Mouse (Mus musculus) heart, embryonic 10.5 days (tissue): Measurements from ENCODE around the gene Cmip. TPM values are rescaled to one million over a fixed set of nuclear protein-coding genes. Genes with fewer than 3 reads are reported as not detected.

Experiments
- DNase-seq: peaks from one replicate; pipeline ENCODE4 v3.0.0-alpha.2; 2017; ENCODE audit warnings: low spot score
- H3K27ac ChIP-seq: fragments of 300-500 bp; sonication (generic); 2 replicates; pipeline ENCODE4 v1.5.1; 2016; ENCODE audit warnings: mild to moderate bottlenecking
- H3K27me3 ChIP-seq: fragments of 300-500 bp; sonication (generic); 2 replicates; pipeline ENCODE4 v1.6.1; 2016; ENCODE audit warnings: mild to moderate bottlenecking; ENCODE audit not compliant: poor library complexity, insufficient read depth, severe bottlenecking
- H3K36me3 ChIP-seq: fragments of 300-500 bp; sonication (generic); 2 replicates; pipeline ENCODE4 v1.6.1; 2016; ENCODE audit warnings: mild to moderate bottlenecking, moderate library complexity
- H3K4me1 ChIP-seq: fragments of 300-500 bp; sonication (generic); 2 replicates; pipeline ENCODE4 v1.6.1; 2016; ENCODE audit warnings: mild to moderate bottlenecking
- H3K4me3 ChIP-seq: fragments of 300-500 bp; sonication (generic); 2 replicates; pipeline ENCODE4 v1.5.1; 2016; ENCODE audit warnings: mild to moderate bottlenecking, moderate library complexity
- H3K9me3 ChIP-seq: fragments of 300-500 bp; sonication (generic); 2 replicates; pipeline ENCODE4 v1.6.1; 2016; ENCODE audit warnings: mild to moderate bottlenecking, moderate library complexity
- WGBS: fragments of 180-500 bp; shearing (Covaris S2); methylation state at CpG from one replicate; pipeline ENCODE4 v1.1.7; 2016; 5-methylcytosine and 5-hydroxymethylcytosine counted together
- polyA plus RNA-seq: library from polyadenylated mRNA; unstranded; fragments of >200 nt; fragmentation: Nextera tagmentation; extraction: Ambion mirVana; gene quantifications from 2 replicates; pipeline ENCODE4 v1.2.1, GENCODE M21; 2016

Gene Cmip
- polyA plus RNA-seq, 1 experiment from 2014 or later, result 8.3 TPM

DNA sequence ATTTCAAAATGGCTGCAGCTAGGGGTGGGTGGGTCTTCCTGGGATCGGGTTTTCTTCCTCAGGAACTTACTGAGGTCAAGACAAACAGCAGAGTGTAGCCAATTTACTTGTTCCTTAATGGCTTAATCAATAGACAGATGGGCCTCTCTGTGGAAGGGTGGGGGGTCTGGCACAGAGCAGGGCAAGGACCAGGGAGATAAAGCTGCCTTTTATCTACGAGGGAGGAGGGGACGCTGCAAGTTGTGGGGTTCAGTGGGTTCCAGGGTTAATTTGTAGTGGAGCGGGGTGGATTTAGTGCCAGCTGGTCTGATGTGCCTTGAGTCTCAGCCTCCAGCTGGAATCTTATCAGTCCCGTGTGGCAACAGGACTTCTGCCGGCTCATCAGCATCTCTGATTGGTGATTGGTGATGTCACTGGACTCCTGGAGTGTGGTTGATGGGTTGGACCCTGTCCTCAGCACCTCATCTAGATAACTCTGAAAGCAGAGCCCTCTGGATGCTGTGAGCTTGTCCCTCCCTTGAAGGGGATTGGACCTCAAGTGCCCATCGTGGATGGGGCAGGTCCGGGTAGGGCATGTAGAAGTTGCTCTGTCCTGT is 65.9 kb downstream of the Cmip start:
- Histone ChIP-seq H3K4me1 (peaks cover 38% of the 10 kb centered on the region), H3K27ac (no peak overlapping the region), H3K27me3 (no peaks in the 10 kb centered on the region), H3K4me3 (no peak overlapping the region), H3K36me3 (no peaks in the 10 kb centered on the region), H3K9me3 (no peaks in the 10 kb centered on the region)
- DNase-seq, result no peak
- 19% methylated on average over 8 of the region's 8 CpGs for WGBS

DNA sequence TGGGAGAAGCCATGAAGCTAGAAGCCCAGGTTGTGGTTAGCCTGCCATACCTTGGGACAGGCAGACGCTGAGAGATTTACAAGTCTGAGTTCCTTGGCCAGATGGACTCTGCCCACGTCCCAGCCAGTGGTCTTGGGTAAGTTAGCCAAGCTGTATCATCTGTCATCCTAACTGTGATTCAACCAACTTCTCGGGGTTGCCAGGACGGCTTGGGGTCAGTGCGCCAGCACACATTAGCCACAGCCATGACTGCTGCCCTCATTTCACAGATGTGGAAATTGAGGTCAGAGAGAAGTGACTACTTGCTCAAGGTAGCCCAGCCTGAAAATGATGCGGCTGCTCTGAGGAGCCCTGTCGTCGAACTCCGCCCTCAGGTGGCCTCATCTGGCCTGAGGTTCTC is 68.0 kb downstream of the Cmip start:
- Histone ChIP-seq H3K27ac (no peak overlapping the region), H3K27me3 (no peaks in the 10 kb centered on the region), H3K36me3 (no peaks in the 10 kb centered on the region), H3K9me3 (no peaks in the 10 kb centered on the region), H3K4me1 (peaks cover 39% of the 10 kb centered on the region), H3K4me3 (no peak overlapping the region)
- DNase-seq, result no peak
- 87% methylated on average over 9 of the region's 9 CpGs for WGBS

DNA sequence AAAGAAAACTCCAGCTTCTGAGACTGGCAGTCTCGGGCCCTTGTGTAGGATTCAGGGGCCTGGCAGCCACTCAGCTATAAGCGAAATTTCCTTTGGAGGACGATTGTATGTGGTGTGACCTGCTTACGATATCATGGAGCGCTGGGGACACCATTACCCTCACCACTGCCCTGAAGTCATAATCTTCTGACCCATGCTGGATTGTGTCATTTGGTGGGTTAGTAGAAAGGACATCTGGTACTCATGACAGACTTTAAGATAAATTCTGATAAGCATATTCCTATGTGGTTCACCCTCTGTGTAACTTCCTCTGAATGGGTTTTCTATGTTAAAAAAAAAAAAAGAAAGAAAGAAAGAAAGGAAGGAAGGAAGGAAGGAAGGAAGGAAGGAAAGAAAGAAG is 69.9 kb downstream of the Cmip start:
- no peaks in the 10 kb centered on the region for H3K9me3 ChIP-seq
- no peak for DNase-seq
- H3K4me3 ChIP-seq, result no peak overlapping the region
- H3K27me3 ChIP-seq, result no peaks in the 10 kb centered on the region
- H3K36me3 ChIP-seq, result no peaks in the 10 kb centered on the region
- WGBS, result 67% methylated on average over 5 of the region's 5 CpGs
- peaks cover 39% of the 10 kb centered on the region for H3K4me1 ChIP-seq
- no peak overlapping the region for H3K27ac ChIP-seq

DNA sequence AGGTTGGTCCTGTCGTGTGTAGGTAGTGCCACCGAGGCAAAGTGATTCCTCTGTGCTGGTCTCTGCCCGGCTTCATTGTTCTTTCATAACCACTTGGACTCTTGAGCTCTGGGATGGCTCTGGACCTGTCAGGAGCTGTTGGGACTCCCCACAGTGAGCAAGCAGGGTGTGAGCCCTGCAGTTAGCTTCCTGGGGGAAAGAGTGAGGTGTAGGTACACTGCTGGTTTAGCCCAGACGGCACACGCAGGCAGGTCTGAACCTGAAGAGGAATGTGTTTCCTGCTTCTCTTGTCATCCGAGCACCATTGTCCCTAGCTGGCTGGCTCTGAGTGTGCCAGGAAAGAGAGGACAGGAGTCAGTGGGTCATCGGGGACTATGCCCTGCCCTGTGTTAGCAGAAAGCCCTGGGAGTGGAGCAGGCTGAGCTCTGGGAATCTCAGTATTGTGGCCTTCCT is 70.5 kb downstream of the Cmip start:
- Histone ChIP-seq H3K4me3 (no peak overlapping the region), H3K4me1 (peaks cover 40% of the 10 kb centered on the region), H3K9me3 (no peaks in the 10 kb centered on the region), H3K27ac (peak overlapping the region; percentile 72), H3K36me3 (no peaks in the 10 kb centered on the region), H3K27me3 (no peaks in the 10 kb centered on the region)
- WGBS, result 20% methylated on average over 7 of the region's 7 CpGs
- no peak for DNase-seq

DNA sequence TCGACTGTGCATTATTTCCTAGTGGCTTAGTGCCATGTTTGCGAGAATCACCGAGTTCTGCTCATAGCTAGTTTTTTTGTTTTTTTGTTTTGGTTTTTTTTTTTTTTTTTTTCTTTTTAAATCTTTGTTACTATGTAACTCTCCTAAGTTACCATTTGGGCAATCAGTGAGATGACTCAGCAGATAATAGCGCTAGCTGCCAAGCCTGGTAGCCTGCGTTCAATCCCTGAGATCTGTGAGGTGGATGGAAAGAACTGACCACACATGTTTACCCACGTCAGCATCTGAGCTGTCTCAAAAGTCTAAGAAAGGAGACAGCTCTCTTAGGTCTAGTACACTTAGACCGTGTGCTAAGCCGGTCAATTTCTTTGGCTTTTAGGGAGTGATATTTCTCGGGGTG is 71.9 kb downstream of the Cmip start:
- no peak overlapping the region for H3K27ac ChIP-seq
- H3K27me3 ChIP-seq, result no peaks in the 10 kb centered on the region

DNA sequence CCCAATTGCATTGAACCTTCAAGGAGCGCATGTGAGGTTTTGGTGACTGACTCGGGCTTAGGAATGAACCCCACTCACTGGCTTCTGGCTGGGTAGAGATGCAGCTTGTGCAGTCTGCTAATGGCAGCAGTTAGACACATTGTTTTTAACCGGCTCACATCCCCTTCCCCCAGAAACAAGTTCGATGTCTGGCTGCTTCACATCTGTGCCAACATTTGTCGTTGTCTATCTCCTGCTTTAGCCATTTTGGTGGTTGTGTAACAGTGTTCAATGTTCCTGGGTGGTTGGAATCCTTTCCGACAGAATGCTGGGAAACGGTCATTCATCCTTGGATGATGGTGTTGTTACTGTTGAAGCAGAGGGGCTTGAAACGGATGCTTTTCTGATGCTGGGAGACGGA is 72.3 kb downstream of the Cmip start:
- Histone ChIP-seq H3K36me3 (no peaks in the 10 kb centered on the region), H3K9me3 (no peaks in the 10 kb centered on the region), H3K27me3 (no peaks in the 10 kb centered on the region), H3K27ac (no peak overlapping the region), H3K4me3 (no peak overlapping the region), H3K4me1 (peaks cover 49% of the 10 kb centered on the region)
- DNase-seq, result no peak
- 79% methylated on average over 9 of the region's 9 CpGs for WGBS

More for the DNA sequence above, 71.9 kb downstream of the Cmip start:
- no peak for DNase-seq
- no peaks in the 10 kb centered on the region for H3K9me3 ChIP-seq
- H3K4me1 ChIP-seq, result peaks cover 45% of the 10 kb centered on the region
- H3K36me3 ChIP-seq, result no peaks in the 10 kb centered on the region
- WGBS, result 80% methylated on average over 9 of the region's 9 CpGs
- no peak overlapping the region for H3K4me3 ChIP-seq

DNA sequence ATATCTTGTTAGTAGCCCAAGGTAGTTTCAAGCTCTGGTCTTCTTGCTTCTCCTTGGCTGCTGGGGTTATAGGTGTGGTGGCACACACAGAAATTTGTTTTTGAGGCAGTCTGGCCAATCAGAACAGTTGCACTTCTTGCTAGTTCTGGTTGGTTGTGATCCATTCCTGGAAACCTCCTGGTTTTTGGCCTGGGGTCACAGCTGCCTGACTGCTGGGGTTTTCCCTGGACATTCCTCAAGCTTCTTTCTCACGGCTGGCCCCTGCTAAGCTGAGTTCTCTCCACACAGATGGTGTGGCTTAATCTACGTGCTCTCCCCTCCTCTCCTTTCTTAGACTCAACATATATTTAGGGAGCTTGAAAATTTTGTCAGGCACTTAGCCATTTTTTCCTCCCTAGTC is 73.0 kb downstream of the Cmip start:
- H3K4me1 ChIP-seq, result peaks cover 57% of the 10 kb centered on the region
- no peak overlapping the region for H3K4me3 ChIP-seq
- H3K27me3 ChIP-seq, result no peaks in the 10 kb centered on the region
- DNase-seq, result no peak
- H3K27ac ChIP-seq, result no peak overlapping the region
- no peaks in the 10 kb centered on the region for H3K9me3 ChIP-seq
- WGBS, result 68% methylated on average over 2 of the region's 2 CpGs
- H3K36me3 ChIP-seq, result no peaks in the 10 kb centered on the region

DNA sequence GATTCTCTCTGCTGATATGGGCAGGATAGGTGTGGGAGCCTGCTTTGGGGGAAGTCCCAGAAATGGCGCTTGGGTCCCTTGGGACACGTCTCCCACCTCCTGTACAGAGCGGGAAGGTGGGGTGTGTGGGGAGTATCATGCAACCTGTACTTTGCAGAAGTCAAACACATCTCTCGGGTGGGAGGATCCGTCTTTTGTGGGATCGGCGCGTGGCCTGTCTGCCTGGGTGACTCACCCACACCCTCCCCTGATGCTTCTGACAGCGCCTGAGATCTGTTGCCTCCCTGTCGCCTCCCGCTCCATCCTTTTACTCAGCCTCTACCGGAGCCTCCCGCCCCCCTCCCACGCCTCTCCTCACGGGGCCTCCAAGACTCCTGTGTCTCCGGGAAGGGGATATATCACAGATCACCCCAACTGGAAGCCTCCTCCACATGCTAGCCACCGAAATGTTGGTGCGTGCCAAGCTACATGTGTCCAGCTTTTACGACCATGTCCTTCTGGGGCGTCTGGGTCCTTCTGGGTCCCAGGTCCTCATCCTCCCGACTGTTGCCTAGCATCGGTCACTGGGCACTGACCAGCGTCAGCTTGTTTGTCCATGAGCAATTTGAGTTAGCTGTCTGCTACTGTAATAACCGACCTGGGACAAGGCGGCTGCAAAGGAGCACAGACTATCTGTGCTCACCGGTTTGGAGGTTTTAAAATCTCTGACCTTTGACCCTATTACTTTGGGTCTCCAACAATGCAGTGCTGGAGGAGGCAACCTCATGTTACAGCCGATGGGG is 75.6 kb downstream of the Cmip start:
- Histone ChIP-seq H3K4me3 (no peak overlapping the region), H3K27me3 (no peaks in the 10 kb centered on the region), H3K9me3 (no peaks in the 10 kb centered on the region), H3K4me1 (peaks cover 61% of the 10 kb centered on the region), H3K36me3 (no peaks in the 10 kb centered on the region), H3K27ac (no peak overlapping the region)
- 82% methylated on average over 27 of the region's 27 CpGs for WGBS
- DNase-seq, result no peak

DNA sequence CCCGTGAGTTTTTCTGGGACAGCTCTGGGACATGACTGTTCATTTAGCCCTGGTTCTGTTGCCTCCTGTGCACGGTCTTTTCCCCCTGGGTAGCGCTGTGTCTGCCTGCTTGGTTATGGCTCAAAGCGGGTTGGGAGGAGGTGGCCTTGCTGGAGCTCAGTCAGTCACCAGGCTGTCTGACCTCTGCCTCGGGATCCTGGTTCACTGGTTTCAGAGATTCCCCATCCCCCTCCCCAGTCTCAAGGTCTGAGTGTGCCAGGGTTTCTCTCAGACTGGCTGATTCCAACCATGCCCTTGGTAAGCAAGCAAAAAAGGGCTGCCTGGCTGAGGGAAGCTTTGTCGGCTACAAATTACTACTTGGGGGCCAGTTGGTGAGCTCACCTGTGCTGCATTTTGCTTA is 76.8 kb downstream of the Cmip start:
- no peaks in the 10 kb centered on the region for H3K9me3 ChIP-seq
- peaks cover 59% of the 10 kb centered on the region for H3K4me1 ChIP-seq
- WGBS, result 56% methylated on average over 6 of the region's 6 CpGs
- DNase-seq, result no peak
- H3K36me3 ChIP-seq, result no peaks in the 10 kb centered on the region
- no peaks in the 10 kb centered on the region for H3K27me3 ChIP-seq
- H3K4me3 ChIP-seq, result no peak overlapping the region
- H3K27ac ChIP-seq, result peak overlapping the region; percentile 45

DNA sequence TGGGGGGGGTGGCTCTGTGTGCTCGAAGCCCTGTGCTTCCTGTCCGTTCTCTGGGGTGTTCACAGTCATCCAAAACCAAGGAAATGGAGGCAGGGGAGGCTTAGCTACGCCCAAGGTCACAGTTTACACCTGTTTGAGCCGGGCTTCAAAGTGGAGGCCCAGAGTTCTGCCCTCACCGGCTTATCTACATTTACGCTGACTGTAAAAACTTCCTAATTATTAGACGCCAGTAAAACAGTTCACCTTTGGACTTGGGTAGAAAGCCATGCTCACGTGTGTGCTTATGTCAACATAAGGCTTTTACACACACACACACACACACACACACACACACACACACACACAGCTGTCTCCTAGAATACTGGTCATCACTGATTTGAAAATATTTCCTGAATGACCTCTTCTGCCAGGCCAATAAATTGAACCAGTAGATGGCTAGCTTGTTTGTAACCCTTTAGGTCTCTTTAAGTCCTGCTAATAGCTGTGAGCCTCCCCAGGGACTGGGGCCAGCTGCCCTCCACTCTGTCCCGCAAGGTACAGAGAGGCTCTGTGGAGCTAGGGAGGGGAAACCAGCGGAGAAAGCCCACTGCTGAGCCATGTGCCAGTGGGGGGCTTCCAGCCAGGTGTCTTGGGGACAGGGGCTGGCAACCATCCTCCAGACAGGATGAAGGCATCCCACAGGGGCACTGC is 77.3 kb downstream of the Cmip start:
- Histone ChIP-seq H3K4me3 (no peak overlapping the region), H3K4me1 (peaks cover 62% of the 10 kb centered on the region), H3K36me3 (no peaks in the 10 kb centered on the region), H3K9me3 (no peaks in the 10 kb centered on the region), H3K27ac (peak overlapping the region; percentile 75), H3K27me3 (no peaks in the 10 kb centered on the region)
- 64% methylated on average over 10 of the region's 10 CpGs for WGBS
- no peak for DNase-seq

DNA sequence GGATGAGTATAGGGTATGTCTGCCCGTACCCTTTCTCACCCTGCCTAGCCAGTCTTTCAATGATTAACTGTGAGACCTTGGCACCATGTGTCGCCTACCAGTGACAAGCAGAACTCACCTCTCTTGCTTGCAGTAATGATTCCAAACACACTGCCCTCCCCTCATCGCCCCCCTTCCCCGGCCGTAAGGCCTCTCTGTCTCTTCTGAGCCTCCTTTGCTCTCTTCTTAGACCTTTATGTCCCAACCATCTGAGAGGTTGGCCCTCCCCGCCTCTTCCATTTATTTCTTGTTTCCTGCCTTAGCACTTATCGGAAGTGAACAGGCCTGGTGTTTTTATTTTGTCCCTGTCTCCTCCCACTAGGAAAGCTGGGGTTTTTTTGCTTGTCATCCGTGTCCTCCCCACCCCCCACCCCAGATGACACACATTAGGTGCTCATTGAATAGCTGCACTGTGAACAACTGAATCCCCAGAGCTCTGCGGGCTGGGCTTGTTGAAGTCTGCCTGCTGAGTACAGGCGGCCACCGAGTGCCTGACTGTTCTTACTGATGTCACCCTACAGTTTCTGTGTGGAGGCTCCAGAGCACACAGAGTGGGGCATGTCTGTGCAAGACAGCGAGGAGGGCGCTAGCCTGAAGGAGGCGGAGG is 78.0 kb downstream of the Cmip start:
- DNase-seq, result no peak
- no peaks in the 10 kb centered on the region for H3K36me3 ChIP-seq
- H3K4me3 ChIP-seq, result no peak overlapping the region
- H3K4me1 ChIP-seq, result peaks cover 62% of the 10 kb centered on the region
- WGBS, result 48% methylated on average over 14 of the region's 14 CpGs
- H3K27me3 ChIP-seq, result no peaks in the 10 kb centered on the region
- H3K27ac ChIP-seq, result peak overlapping the region; percentile 75
- H3K9me3 ChIP-seq, result no peaks in the 10 kb centered on the region

DNA sequence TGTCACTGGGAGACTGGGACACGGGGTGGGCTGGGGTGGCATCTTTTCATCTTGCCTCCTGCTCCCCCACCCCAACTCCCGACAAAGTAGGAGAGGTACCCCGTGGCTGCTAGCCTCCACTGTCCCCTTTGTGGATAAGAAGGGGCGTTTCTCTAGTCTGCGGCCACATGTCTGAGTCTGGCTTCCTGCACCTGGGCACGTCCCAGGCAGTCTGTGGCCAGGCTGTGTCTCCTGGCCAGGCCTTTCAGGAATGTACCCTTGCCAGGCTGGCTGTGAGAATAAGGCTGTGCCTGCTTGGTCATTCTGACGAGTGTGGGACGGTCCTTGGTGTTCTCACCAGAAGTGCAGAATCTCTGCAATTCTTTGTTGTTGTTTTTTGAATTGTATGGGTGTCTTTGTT is 78.6 kb downstream of the Cmip start:
- WGBS, result 58% methylated on average over 8 of the region's 8 CpGs

DNA sequence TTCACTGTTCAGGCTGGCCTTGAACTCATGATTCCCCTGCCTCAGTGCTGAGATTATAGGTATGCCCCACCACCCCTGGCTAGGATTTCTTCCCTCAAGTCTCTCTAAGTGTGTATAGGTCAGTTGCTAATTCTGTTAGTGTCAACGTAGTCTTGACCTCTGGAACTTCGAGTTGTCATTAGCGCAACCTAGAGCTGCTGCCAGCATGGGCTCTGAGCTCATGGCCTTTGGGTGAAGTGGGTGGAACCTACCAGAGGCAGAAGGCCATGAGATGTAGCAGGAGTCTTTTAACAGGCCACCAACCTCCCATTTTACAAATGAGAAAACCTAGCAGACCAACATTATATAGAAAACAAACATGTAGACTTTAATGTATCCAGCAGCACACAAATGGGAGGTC is 80.3 kb downstream of the Cmip start:
- Histone ChIP-seq H3K27ac (no peak overlapping the region), H3K9me3 (no peaks in the 10 kb centered on the region), H3K4me1 (peaks cover 62% of the 10 kb centered on the region), H3K27me3 (no peaks in the 10 kb centered on the region), H3K4me3 (no peak overlapping the region), H3K36me3 (no peaks in the 10 kb centered on the region)
- no peak for DNase-seq
- 80% methylated on average over 3 of the region's 3 CpGs for WGBS

More for the DNA sequence above, 78.6 kb downstream of the Cmip start:
- Histone ChIP-seq H3K4me3 (no peak overlapping the region), H3K27ac (peak overlapping the region; percentile 75), H3K4me1 (peaks cover 64% of the 10 kb centered on the region), H3K27me3 (no peaks in the 10 kb centered on the region), H3K9me3 (no peaks in the 10 kb centered on the region), H3K36me3 (no peaks in the 10 kb centered on the region)
- no peak for DNase-seq
